In the genomic region with DNA sequence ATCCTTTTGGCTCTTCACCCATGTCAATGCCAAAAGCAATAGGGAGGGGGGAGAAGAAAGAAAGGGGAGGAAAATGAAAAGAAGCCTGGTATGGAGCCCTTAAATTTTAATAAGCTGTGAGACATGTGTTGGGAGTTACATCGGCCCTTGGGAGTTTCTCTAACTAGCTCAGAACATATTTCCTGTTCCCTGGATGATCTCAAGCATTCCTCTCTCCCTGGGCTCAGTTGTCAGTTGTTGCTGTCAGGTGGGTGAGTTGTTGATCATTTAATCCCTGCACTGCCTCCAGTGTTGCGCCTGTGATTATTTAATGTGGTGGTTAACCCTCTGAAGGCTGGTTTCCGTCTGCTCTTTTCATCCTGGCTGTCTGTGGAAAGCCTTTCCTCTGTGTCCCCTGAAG, we compare ENCODE assay signal across 12 mouse cellular contexts.
"Had no signal": no experiment of that assay in that cellular context is flagged by ENCODE, and none has a peak within 500 bp of the region (broad histone marks: within the 10 kb centered on the region; RNA-seq: fewer than 3 reads in every experiment).

No protein-coding gene starts in this region.

- H3K4me2 ChIP-seq: liver, embryonic 11.5 days; liver, embryonic 15.5 days; midbrain, embryonic 12.5 days; neural tube, embryonic 12.5 days had no signal

- H3K27ac ChIP-seq: kidney, postnatal 0 days; left cerebral cortex, adult 2 months; liver, embryonic 15.5 days; midbrain, embryonic 12.5 days; neural tube, embryonic 12.5 days; stomach, postnatal 0 days had no signal

- H3K27me3 ChIP-seq: liver, embryonic 15.5 days; midbrain, embryonic 12.5 days; neural tube, embryonic 12.5 days had no signal

- DNase-seq: kidney, adult 9 months; lung, adult 2 months; lung, postnatal 4 days; thymus, postnatal 4 days had no signal

- H3K4me3 ChIP-seq: left cerebral cortex, adult 2 months; liver, embryonic 15.5 days; midbrain, embryonic 12.5 days; neural tube, embryonic 12.5 days had no signal

- H3K4me1 ChIP-seq: neural tube, embryonic 12.5 days had no signal

- H3K36me3 ChIP-seq: midbrain, embryonic 12.5 days; neural tube, embryonic 12.5 days had no signal

- ATAC-seq: lung, postnatal 0 days had no signal

- H3K9me3 ChIP-seq: liver, embryonic 15.5 days; midbrain, embryonic 12.5 days; neural tube, embryonic 12.5 days had no signal

- H3K9ac ChIP-seq: liver, embryonic 15.5 days; midbrain, embryonic 12.5 days; neural tube, embryonic 12.5 days had no signal
